Mouse (Mus musculus) limb, embryonic 12.5 days (tissue): Measurements from ENCODE around the gene Fbxl5. TPM values are rescaled to one million over a fixed set of nuclear protein-coding genes. Genes with fewer than 3 reads are reported as not detected.

Source experiments
- ATAC-seq: fragments of 200-750 bp; cut with Nextera tagmentation; 2 replicates; pipeline ENCODE4 v1.8.0; 2017; ENCODE audit warnings: low read depth, moderate TSS enrichment; ENCODE audit not compliant: insufficient number of reproducible peaks, insufficient read depth, low FRiP score, low TSS enrichment
- H3K27ac ChIP-seq: fragments of 300-500 bp; sonication (generic); 2 replicates; pipeline ENCODE4 v1.5.1; 2016; ENCODE audit warnings: mild to moderate bottlenecking, moderate library complexity
- H3K27me3 ChIP-seq: fragments of 300-500 bp; sonication (generic); 2 replicates; pipeline ENCODE4 v1.6.1; 2016; ENCODE audit warnings: mild to moderate bottlenecking, moderate library complexity
- H3K36me3 ChIP-seq: fragments of 300-500 bp; sonication (generic); 2 replicates; pipeline ENCODE4 v1.6.1; 2016; ENCODE audit warnings: mild to moderate bottlenecking, moderate library complexity
- H3K4me1 ChIP-seq: fragments of 300-500 bp; sonication (generic); replicated peaks from 2 replicates; pipeline ENCODE4 v1.6.1; 2016
- H3K4me2 ChIP-seq: fragments of 300-500 bp; sonication (generic); 2 replicates; pipeline ENCODE4 v1.6.1; 2016; ENCODE audit warnings: mild to moderate bottlenecking, moderate library complexity
- H3K4me3 ChIP-seq: fragments of 300-500 bp; sonication (generic); replicated peaks from 2 replicates; pipeline ENCODE4 v1.5.1; 2016; ENCODE audit warnings: mild to moderate bottlenecking
- H3K9ac ChIP-seq: fragments of 300-500 bp; sonication (generic); replicated peaks from 2 replicates; pipeline ENCODE4 v1.6.1; 2016; ENCODE audit warnings: mild to moderate bottlenecking, moderate library complexity
- H3K9me3 ChIP-seq: fragments of 300-500 bp; sonication (generic); 2 replicates; pipeline ENCODE4 v1.6.1; 2016; ENCODE audit warnings: mild to moderate bottlenecking, moderate library complexity
- WGBS: fragments of 180-500 bp; shearing (Covaris S2); methylation state at CpG from one replicate; pipeline ENCODE4 v1.1.7; 2016; 5-methylcytosine and 5-hydroxymethylcytosine counted together
- polyA plus RNA-seq: library from polyadenylated mRNA; unstranded; fragments of >200 nt; fragmentation: Nextera tagmentation; extraction: Ambion mirVana; gene quantifications from 2 replicates; pipeline ENCODE4 v1.2.1, GENCODE M21; 2016

The Fbxl5 gene
- polyA plus RNA-seq, 1 experiment from 2014 or later = 58.4 TPM

GRCm38 (mm10) chr5:43806914-43807313 lies 14.5 kb downstream of the Fbxl5 start:
- 80% methylated on average over 4 of the region's 4 CpGs for WGBS

GRCm38 (mm10) chr5:43806340-43806739 lies 15.1 kb downstream of the Fbxl5 start:
- ATAC-seq = no peak
- H3K4me1 ChIP-seq = no peaks in the 10 kb centered on the region
- no peak overlapping the region for H3K4me2 ChIP-seq
- no peak overlapping the region for H3K9ac ChIP-seq
- H3K27ac ChIP-seq = no peak overlapping the region
- H3K36me3 ChIP-seq = no peaks in the 10 kb centered on the region
- no peaks in the 10 kb centered on the region for H3K9me3 ChIP-seq
- H3K27me3 ChIP-seq = no peaks in the 10 kb centered on the region
- H3K4me3 ChIP-seq = no peak overlapping the region
- 95% methylated on average over 7 of the region's 7 CpGs for WGBS

More at GRCm38 (mm10) chr5:43806914-43807313, 14.5 kb downstream of the Fbxl5 start:
- Histone ChIP-seq H3K27me3 (no peaks in the 10 kb centered on the region), H3K9me3 (no peaks in the 10 kb centered on the region), H3K27ac (no peak overlapping the region), H3K9ac (no peak overlapping the region), H3K4me3 (no peak overlapping the region), H3K4me2 (no peak overlapping the region), H3K4me1 (no peaks in the 10 kb centered on the region), H3K36me3 (no peaks in the 10 kb centered on the region)
- no peak for ATAC-seq

DNA sequence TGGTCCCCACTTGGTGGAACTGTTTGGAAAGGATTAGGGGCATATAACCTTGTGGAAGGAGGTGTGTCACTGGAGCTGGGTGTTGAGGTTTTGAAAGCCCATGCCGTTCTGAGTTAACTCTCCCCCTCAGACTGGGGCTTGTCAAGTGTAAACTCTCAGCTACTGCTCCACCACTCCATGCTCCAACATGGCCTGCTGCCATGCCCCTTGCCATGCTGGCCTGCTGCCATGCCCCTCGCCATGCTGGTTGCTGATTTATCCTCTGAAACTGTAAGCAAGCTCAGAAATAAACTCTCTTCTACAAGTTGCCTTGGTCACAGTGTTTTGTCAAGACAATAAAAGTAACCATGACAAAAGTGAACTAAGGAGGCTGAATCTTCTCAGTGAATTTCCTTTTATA lies 16.0 kb downstream of the Fbxl5 start:
- no peak for ATAC-seq
- 94% methylated on average over 2 of the region's 2 CpGs for WGBS
- no peaks in the 10 kb centered on the region for H3K27me3 ChIP-seq
- no peaks in the 10 kb centered on the region for H3K36me3 ChIP-seq
- no peak overlapping the region for H3K4me3 ChIP-seq
- no peak overlapping the region for H3K4me2 ChIP-seq
- no peak overlapping the region for H3K9ac ChIP-seq
- H3K27ac ChIP-seq = no peak overlapping the region
- no peaks in the 10 kb centered on the region for H3K9me3 ChIP-seq
- no peaks in the 10 kb centered on the region for H3K4me1 ChIP-seq

DNA sequence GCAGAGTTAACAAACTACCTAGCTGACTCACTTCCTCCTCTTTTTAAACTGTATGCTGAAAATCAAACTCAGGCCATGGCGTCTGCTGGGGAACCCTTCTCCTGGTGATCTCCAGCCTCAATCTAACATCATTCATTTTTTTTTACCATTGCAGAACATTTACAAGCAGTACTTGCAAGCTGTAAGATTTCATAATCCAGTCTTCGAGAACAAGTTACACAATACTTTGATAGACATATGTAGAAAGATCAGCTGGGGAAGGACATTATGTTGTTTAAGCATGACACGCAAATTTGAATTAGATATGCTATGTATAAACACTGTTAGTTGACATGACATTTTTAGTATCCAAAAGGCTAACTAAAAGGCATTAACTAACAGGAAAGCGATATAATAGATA lies 19.6 kb downstream of the Fbxl5 start:
- Histone ChIP-seq H3K4me1 (no peaks in the 10 kb centered on the region), H3K9ac (no peak overlapping the region), H3K36me3 (no peaks in the 10 kb centered on the region), H3K9me3 (no peaks in the 10 kb centered on the region), H3K4me2 (no peak overlapping the region), H3K27ac (no peak overlapping the region), H3K4me3 (no peak overlapping the region), H3K27me3 (no peaks in the 10 kb centered on the region)
- WGBS = 82% methylated on average over 4 of the region's 4 CpGs
- ATAC-seq = no peak

- H3K4me3 ChIP-seq = no peak overlapping the region
- H3K36me3 ChIP-seq = no peaks in the 10 kb centered on the region
- no peak for ATAC-seq
- no peaks in the 10 kb centered on the region for H3K27me3 ChIP-seq
- H3K4me2 ChIP-seq = no peak overlapping the region
- H3K4me1 ChIP-seq = no peaks in the 10 kb centered on the region
- H3K27ac ChIP-seq = no peak overlapping the region
- no peaks in the 10 kb centered on the region for H3K9me3 ChIP-seq
- no peak overlapping the region for H3K9ac ChIP-seq
Observed at GRCm38 (mm10) chr5:43801253-43801652, 20.2 kb downstream of the Fbxl5 start.

GRCm38 (mm10) chr5:43800700-43801099 lies 20.7 kb downstream of the Fbxl5 start:
- Histone ChIP-seq H3K4me1 (no peaks in the 10 kb centered on the region), H3K9me3 (no peaks in the 10 kb centered on the region), H3K9ac (no peak overlapping the region), H3K4me2 (no peak overlapping the region), H3K27me3 (no peaks in the 10 kb centered on the region), H3K36me3 (no peaks in the 10 kb centered on the region), H3K27ac (no peak overlapping the region), H3K4me3 (no peak overlapping the region)
- ATAC-seq = no peak
- 67% methylated on average over 1 of the region's 1 CpGs for WGBS

DNA sequence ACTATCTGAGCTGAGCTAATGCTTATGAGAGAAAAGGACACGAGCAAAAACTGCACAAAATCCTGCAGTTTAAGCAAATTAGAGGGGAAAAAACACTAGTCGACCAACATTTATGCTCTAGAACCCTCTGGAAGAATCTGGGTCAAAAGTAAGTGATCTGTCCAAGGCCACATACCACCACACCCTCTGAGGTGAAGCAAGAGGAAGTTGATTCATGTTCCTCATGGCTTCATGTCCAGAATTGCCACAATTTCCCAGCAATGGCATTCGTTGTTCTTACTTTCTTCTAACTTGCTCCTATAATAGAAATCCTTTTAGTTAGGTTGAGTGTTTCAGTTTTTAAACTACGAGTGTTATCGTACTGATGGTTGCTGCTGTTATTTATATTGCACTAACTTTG lies 21.9 kb downstream of the Fbxl5 start:
- Histone ChIP-seq H3K4me3 (no peak overlapping the region), H3K4me1 (no peaks in the 10 kb centered on the region), H3K4me2 (no peak overlapping the region), H3K36me3 (no peaks in the 10 kb centered on the region), H3K27me3 (no peaks in the 10 kb centered on the region), H3K9ac (no peak overlapping the region), H3K27ac (no peak overlapping the region), H3K9me3 (no peaks in the 10 kb centered on the region)
- WGBS = 88% methylated on average over 5 of the region's 5 CpGs
- no peak for ATAC-seq

DNA sequence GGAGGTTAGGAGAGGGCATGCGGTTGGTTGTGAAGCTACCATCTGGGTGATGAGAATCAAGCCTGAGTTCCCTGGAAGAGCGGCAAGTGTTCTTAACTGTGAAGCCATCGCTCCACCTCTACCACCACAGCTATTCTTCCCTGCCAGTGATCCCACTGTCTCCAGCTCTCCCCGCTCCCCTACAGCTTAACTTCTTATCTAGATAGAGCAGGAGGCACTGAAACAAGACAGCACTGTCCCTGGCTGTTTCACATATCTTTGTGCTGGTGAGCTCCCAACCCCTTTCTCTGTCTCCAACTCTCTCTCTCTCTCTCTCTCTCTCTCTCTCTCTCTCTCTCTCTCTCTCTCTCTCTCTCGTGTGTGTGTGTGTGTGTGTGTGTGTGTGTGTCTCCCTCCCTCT lies 29.1 kb downstream of the Fbxl5 start:
- no peaks in the 10 kb centered on the region for H3K9me3 ChIP-seq
- WGBS = 87% methylated on average over 4 of the region's 5 CpGs
- no peaks in the 10 kb centered on the region for H3K4me1 ChIP-seq
- no peak overlapping the region for H3K4me2 ChIP-seq
- H3K9ac ChIP-seq = no peak overlapping the region
- no peak overlapping the region for H3K4me3 ChIP-seq
- no peak overlapping the region for H3K27ac ChIP-seq
- ATAC-seq = no peak
- H3K27me3 ChIP-seq = no peaks in the 10 kb centered on the region
- no peaks in the 10 kb centered on the region for H3K36me3 ChIP-seq

DNA sequence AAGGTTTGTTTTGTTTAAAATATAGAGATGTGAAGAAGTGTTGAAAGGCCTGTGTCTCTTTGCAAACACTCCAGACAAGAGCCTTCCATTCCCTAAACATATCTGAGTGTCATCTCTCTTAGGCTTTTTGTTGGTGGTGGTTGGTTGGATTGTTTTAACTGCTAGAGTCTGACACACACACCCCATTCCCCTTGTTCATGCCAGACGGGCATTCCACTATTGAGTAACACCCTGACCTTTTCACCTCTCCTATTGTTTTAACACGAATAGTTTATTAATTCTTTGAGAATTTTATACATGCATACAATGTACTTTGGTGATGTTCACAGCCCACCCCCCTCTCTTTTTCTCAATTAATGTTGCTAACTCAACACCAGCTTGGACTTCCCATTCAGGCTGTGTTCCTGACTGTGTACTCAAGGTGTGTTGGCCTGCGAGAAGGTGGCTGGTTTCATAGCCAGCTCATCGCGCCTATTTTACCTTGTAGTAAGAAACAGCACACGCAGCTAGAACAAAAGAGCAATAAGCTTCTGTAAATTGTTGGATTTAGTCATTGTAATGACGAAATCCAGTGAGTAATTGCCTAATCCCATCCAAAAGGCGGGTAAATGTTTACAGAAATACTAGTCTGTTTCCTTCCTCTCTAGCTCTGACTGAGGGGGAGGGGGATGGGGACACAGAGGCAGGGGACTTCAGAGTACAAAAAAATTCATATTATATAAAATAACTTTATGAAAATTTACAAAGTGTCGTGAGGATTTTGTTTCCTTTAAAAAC lies 33.3 kb downstream of the Fbxl5 start:
- Histone ChIP-seq H3K9me3 (no peaks in the 10 kb centered on the region), H3K4me1 (no peaks in the 10 kb centered on the region), H3K27ac (no peak overlapping the region), H3K4me3 (no peak overlapping the region), H3K36me3 (no peaks in the 10 kb centered on the region), H3K4me2 (no peak overlapping the region), H3K27me3 (no peaks in the 10 kb centered on the region), H3K9ac (no peak overlapping the region)
- ATAC-seq = no peak
- 83% methylated on average over 9 of the region's 9 CpGs for WGBS

- Histone ChIP-seq H3K4me2 (no peak overlapping the region), H3K4me3 (no peak overlapping the region), H3K27ac (no peak overlapping the region), H3K27me3 (no peaks in the 10 kb centered on the region), H3K9ac (no peak overlapping the region), H3K9me3 (no peaks in the 10 kb centered on the region), H3K36me3 (no peaks in the 10 kb centered on the region), H3K4me1 (no peaks in the 10 kb centered on the region; the same call in 1 of the 2 replicates)
- no peak for ATAC-seq
- 90% methylated on average over 4 of the region's 4 CpGs for WGBS
Observed at GRCm38 (mm10) chr5:43786607-43787006, 34.8 kb downstream of the Fbxl5 start.

DNA sequence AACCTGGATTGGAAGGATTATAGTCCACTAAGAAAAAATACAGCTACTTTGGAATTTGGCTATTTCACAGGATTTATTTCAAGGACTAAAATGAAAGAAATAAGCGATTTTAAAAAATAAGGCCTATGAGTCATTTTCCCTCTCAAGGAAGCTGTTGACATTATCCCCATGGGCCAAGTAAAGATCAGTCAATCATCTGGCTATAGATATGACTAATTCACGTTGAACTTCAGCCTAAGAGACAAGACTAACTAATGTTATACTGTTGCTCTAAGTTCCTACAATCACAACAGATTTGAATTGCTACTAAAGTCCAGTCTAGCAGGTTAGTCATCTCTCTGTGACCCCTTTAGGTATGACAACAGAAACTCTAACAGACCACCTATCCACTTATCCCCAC lies 37.4 kb downstream of the Fbxl5 start:
- no peaks in the 10 kb centered on the region for H3K27me3 ChIP-seq
- H3K9me3 ChIP-seq = no peaks in the 10 kb centered on the region
- no peak for ATAC-seq
- no peaks in the 10 kb centered on the region for H3K36me3 ChIP-seq
- no peak overlapping the region for H3K4me2 ChIP-seq
- H3K4me3 ChIP-seq = no peak overlapping the region
- H3K9ac ChIP-seq = no peak overlapping the region
- no peak overlapping the region for H3K27ac ChIP-seq
- whole genome bisulfite sequencing = 89% methylated on average over 2 of the region's 2 CpGs
- peaks cover 9% of the 10 kb centered on the region for H3K4me1 ChIP-seq
